Mouse (Mus musculus): ENCODE measurements around the gene Gal. TPM values are rescaled to one million over a fixed set of nuclear protein-coding genes. Genes with fewer than 3 reads are reported as not detected.

Gene Gal
- polyA plus RNA-seq, 1 experiment from 2014 or later: 4.4 TPM

DNA sequence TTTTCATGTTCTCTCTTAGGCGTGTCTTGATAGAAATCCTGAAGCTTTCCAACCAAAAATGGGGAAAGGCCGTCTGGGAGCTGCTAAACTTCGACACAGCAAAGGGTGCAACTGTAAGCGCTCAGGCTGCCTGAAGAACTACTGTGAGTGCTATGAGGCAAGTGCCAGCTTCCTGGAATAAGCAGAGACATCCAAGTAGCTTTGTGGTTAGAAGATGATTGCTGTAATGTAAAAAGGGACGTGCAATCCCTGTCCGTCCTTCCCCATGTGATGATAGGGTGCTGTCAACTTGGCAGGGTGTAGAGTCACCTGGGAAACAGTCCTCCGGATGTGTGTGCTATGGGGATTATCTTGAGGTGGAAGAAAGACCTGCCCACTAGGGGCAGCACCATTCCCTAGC lies 10.3 kb downstream of the Gal start:
- H3K4me1 ChIP-seq: no peaks in the 10 kb centered on the region
- no peak for DNase-seq (ENCODE audit: low spot score)
- H3K27ac ChIP-seq (replicated peaks): no peak overlapping the region
- H3K9me3 ChIP-seq (replicated peaks): no peaks in the 10 kb centered on the region
- H3K4me3 ChIP-seq: no peak overlapping the region
- 83% methylated on average over 7 of the region's 7 CpGs for WGBS
- H3K27me3 ChIP-seq (ENCODE audit: low read depth, poor library complexity, severe bottlenecking): no peaks in the 10 kb centered on the region
- no peaks in the 10 kb centered on the region for H3K36me3 ChIP-seq

DNA sequence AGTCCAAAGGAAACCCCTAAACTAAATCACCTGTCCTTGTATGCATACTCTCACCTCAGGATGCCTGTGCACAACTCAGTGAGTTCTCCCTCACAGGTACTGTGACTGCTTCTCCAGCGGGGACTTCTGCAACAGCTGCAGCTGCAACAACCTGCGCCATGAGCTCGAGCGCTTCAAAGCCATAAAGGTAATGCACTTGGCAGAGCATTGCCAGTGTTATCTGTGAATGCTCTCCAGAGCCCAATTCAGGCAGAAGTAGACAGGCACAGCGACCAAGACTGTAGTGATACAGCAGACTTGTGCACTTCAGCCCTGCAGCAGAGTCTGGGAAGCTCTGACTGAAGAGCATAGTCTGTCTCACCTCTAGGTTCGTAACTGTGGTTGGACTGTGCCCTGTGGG lies 12.0 kb downstream of the Gal start:
- Histone ChIP-seq H3K4me1 (no peaks in the 10 kb centered on the region), H3K27me3 (ENCODE audit: low read depth, poor library complexity, severe bottlenecking) (no peaks in the 10 kb centered on the region), H3K9me3 (replicated peaks) (no peaks in the 10 kb centered on the region), H3K36me3 (no peaks in the 10 kb centered on the region), H3K27ac (replicated peaks) (no peak overlapping the region), H3K4me3 (no peak overlapping the region)
- no peak for DNase-seq (ENCODE audit: low spot score)
- 85% methylated on average over 6 of the region's 6 CpGs for WGBS

DNA sequence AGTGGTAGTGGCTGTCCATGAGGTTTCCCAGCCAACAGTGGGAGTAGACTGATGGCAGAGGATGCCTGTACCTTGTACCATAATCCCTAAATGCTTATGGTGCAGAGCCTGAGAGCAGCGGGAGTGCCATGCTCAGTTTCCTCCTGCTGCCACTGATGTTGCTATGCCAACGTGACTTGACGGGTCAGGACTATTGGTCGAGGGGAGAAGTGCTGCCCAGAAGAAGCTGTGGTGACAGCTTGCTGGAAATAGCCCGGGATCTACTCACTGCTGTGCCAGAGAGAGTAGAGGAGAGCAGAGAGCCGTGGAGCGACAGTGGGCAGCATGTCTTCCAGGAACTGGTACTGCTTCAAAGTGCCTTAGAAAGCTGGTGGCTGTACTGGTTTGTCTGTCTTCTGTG lies 12.4 kb downstream of the Gal start:
- no peak for DNase-seq (ENCODE audit: low spot score)
- Histone ChIP-seq H3K27ac (replicated peaks) (no peak overlapping the region), H3K36me3 (no peaks in the 10 kb centered on the region), H3K4me3 (no peak overlapping the region), H3K4me1 (no peaks in the 10 kb centered on the region), H3K9me3 (replicated peaks) (no peaks in the 10 kb centered on the region), H3K27me3 (ENCODE audit: low read depth, poor library complexity, severe bottlenecking) (no peaks in the 10 kb centered on the region)
- 70% methylated on average over 7 of the region's 7 CpGs for WGBS

DNA sequence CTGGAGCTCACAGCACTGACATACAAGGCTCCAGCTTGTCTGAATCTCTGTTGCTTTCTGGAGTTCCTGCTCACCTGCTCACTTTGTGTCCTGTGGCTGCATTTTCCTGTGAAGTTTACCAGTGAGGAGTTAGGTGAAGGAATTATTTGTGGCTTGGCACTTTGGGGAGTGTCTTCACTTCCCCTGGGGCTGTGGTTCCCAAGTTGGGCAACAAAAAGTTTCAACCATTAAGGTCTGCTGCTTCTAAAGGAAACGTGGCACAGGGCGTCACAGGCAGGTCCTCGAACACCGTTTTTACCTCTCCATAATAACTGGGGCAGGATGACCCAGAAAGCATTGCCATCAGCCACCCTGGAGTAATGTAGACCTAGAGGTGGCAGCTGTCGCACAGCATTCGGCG lies 12.8 kb downstream of the Gal start:
- DNase-seq (ENCODE audit: low spot score): no peak
- Histone ChIP-seq H3K36me3 (no peaks in the 10 kb centered on the region), H3K4me3 (no peak overlapping the region), H3K27ac (replicated peaks) (no peak overlapping the region), H3K27me3 (ENCODE audit: low read depth, poor library complexity, severe bottlenecking) (no peaks in the 10 kb centered on the region), H3K9me3 (replicated peaks) (no peaks in the 10 kb centered on the region), H3K4me1 (no peaks in the 10 kb centered on the region)
- WGBS: 86% methylated on average over 7 of the region's 7 CpGs

DNA sequence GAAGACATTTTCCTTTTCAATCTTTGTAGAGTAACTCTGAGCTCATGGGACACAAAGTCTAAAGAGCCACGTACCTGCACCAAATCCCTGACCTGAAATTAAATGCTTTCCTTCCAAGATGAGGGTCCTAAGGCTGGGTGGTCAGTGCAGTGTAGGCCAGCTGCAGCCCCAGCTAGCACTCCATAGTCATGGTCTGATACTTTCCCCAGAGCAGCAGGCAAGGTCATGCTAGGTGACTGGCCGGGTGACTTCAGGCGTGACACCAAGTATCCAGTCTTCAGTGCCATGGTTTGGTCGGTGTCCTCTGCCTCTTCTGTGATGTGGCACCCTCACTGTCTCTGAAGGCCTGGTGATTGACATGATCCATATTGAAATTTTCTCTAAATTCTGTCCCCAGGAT lies 14.3 kb downstream of the Gal start:
- H3K27me3 ChIP-seq (ENCODE audit: low read depth, poor library complexity, severe bottlenecking): no peaks in the 10 kb centered on the region
- no peak overlapping the region for H3K27ac ChIP-seq (replicated peaks)
- H3K4me3 ChIP-seq: no peak overlapping the region
- WGBS: 91% methylated on average over 4 of the region's 4 CpGs
- no peaks in the 10 kb centered on the region for H3K36me3 ChIP-seq
- no peak for DNase-seq (ENCODE audit: low spot score)
- H3K4me1 ChIP-seq: no peaks in the 10 kb centered on the region
- no peaks in the 10 kb centered on the region for H3K9me3 ChIP-seq (replicated peaks)

DNA sequence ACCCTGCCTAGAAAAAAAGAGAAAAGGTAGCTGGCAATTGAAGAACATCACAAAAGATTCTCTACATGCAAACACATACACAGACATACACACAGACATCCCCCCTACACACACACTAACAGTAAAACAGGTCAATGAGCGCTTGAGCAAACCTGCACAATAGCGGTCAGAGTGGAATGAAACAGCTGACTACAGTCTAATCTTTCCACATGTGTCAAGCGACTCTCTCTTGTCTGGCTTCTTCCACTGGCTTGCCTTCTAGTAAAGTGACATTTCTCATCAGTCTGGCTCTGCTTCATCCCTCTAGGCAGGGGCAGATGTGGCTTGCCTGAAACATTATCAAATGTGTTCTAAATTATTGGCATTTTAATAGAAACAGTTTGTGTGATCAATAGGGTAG lies 20.1 kb downstream of the Gal start:
- Histone ChIP-seq H3K27me3 (ENCODE audit: low read depth, poor library complexity, severe bottlenecking) (peaks cover 12% of the 10 kb centered on the region), H3K4me3 (no peak overlapping the region), H3K9me3 (replicated peaks) (peaks cover 7% of the 10 kb centered on the region; the same call in 1 of the 2 replicates), H3K4me1 (peaks cover 2% of the 10 kb centered on the region), H3K36me3 (no peaks in the 10 kb centered on the region), H3K27ac (replicated peaks) (no peak overlapping the region)
- DNase-seq (ENCODE audit: low spot score): no peak
- 83% methylated on average over 3 of the region's 3 CpGs for WGBS

DNA sequence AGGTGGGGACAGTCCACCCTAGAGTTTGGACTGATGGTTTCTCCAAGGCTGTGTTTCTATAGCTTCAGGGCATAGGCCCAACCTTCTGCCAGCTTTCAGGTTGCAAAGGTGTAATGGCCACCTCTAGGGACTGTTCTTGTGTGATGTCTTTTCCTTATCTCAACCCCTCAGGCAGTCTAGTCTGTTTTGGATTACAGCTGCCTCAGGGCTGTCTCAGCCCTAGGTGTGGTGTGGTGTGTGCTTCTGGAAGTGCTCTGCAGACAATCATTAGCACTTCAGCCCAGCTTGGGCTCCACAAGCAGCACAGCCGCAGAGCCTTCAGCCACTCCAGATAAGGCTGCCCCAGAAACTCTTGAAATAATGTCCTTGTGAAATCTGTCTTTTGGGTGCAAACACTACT lies 22.0 kb downstream of the Gal start:
- no peak for DNase-seq (ENCODE audit: low spot score)
- WGBS: 90% methylated on average over 1 of the region's 1 CpGs
- Histone ChIP-seq H3K9me3 (replicated peaks) (peaks cover 7% of the 10 kb centered on the region; the same call in 1 of the 2 replicates), H3K4me3 (no peak overlapping the region), H3K36me3 (no peaks in the 10 kb centered on the region), H3K27ac (replicated peaks) (no peak overlapping the region), H3K27me3 (ENCODE audit: low read depth, poor library complexity, severe bottlenecking) (peaks cover 13% of the 10 kb centered on the region), H3K4me1 (peaks cover 9% of the 10 kb centered on the region)

DNA sequence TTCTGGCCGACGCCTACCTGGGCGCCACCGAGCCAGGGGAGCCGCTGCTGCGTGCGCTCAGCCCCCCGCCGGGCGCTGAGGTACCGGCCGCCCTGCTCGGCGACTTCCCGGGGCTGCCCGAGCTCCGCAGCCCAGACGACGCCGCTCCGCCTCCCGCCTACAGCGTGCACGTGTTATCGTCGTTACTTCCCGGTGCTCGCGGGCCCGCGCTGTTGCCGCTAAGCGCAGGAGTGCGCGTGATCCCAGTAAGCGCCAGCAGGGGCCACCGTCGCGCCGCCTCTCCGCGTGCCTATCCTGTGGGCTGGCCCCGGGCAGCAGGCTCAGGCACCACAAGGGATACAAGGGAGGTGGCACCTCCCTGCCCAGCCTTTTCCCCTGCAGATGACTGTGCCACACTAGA lies 25.3 kb downstream of the Gal start:
- peaks cover 13% of the 10 kb centered on the region for H3K27me3 ChIP-seq (ENCODE audit: low read depth, poor library complexity, severe bottlenecking)
- peaks cover 9% of the 10 kb centered on the region for H3K4me1 ChIP-seq
- DNase-seq (ENCODE audit: low spot score): peak; percentile 84
- H3K4me3 ChIP-seq: peak overlapping the region; percentile 54
- under 1% methylated on average over 43 of the region's 43 CpGs for WGBS
- peak overlapping the region; percentile 75 for H3K27ac ChIP-seq (replicated peaks)
- H3K36me3 ChIP-seq: no peaks in the 10 kb centered on the region
- peaks cover 7% of the 10 kb centered on the region; the same call in 1 of the 2 replicates for H3K9me3 ChIP-seq (replicated peaks)

DNA sequence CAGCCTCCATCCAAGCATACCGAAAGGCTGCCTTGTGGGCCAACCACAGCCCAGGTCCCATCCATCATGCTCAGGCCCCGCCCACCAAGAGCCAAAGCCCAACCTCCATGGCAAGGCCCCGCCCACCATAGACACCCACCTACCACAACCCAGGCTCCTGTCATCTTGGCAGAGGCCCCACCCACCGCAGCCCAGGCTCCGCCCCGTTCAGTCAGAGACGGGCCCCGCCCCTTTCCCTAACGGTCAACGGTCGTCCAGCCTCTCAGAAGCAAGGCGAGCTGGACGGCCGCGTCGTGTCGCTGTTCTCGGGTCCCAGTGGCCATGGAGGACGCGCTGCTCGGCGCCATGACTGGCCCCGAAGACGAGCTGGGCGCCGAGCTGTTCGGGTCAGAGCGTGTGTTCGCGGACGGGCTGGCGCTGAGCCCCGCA lies 25.7 kb downstream of the Gal start, which contains the start of gene Tesmin:
Gene Tesmin (plus strand): TSS at position 229 of the 429 bp plus-strand sequence.
- H3K27ac ChIP-seq (replicated peaks): peak within 1 kb of the TSS; percentile 75
- peaks cover 7% of the 10 kb centered on the region; the same call in 1 of the 2 replicates for H3K9me3 ChIP-seq (replicated peaks)
- peak; percentile 84 for DNase-seq (ENCODE audit: low spot score)
- peaks cover 13% of the 10 kb centered on the region for H3K27me3 ChIP-seq (ENCODE audit: low read depth, poor library complexity, severe bottlenecking)
- WGBS: 2% methylated on average over 33 of the region's 33 CpGs
- H3K4me3 ChIP-seq: peak within 1 kb of the TSS; percentile 54
- H3K36me3 ChIP-seq: no peaks in the 10 kb centered on the region
- H3K4me1 ChIP-seq: peaks cover 9% of the 10 kb centered on the region

DNA sequence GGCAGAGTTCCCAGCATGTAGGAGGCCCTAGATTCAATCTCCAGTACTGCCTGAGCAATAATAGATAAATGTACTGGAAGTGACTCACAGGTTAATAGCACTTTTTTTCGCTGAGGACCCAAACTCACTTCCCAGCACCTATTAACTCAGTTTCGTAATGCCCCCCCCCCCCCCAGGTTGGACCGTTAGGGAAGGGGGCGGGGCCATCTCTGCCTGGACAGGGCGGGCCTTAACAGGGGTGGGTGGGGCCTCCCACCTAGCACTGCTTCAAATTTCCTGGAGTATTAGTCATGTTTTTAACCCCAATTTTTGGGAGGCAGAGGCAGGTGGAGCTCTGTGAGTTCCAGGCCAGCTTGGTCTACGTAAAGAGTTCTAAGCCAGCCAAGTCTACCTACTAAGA lies 26.3 kb downstream of the Gal start:
- Histone ChIP-seq H3K4me3 (no peak overlapping the region), H3K4me1 (peaks cover 9% of the 10 kb centered on the region), H3K27me3 (ENCODE audit: low read depth, poor library complexity, severe bottlenecking) (peaks cover 13% of the 10 kb centered on the region), H3K9me3 (replicated peaks) (peaks cover 7% of the 10 kb centered on the region; the same call in 1 of the 2 replicates), H3K27ac (replicated peaks) (no peak overlapping the region), H3K36me3 (no peaks in the 10 kb centered on the region)
- WGBS: 69% methylated on average over 6 of the region's 6 CpGs
- DNase-seq (ENCODE audit: low spot score): no peak

DNA sequence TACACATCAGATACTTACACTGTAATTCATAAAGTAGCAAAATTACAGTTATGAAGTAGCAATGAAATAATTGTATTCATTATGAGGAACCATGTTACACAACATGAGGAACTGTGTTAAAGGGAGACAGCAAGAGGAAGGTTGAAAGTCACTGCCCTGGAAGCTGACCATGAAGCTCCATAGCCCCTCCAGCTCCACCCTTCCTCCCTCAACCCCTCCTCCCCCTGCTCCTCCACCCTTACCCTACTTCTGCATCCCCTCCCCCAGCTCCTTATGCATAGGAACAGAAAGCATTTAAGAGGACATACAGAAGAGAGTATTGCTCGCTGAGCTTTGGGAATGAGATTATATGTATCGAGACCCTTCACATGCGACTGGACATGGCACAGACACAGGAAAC lies 35.7 kb downstream of the Gal start:
- Histone ChIP-seq H3K9me3 (replicated peaks) (no peaks in the 10 kb centered on the region), H3K4me1 (no peaks in the 10 kb centered on the region), H3K36me3 (no peaks in the 10 kb centered on the region), H3K27me3 (ENCODE audit: low read depth, poor library complexity, severe bottlenecking) (no peaks in the 10 kb centered on the region), H3K4me3 (no peak overlapping the region), H3K27ac (replicated peaks) (no peak overlapping the region)
- WGBS: 92% methylated on average over 3 of the region's 3 CpGs
- DNase-seq (ENCODE audit: low spot score): no peak

DNA sequence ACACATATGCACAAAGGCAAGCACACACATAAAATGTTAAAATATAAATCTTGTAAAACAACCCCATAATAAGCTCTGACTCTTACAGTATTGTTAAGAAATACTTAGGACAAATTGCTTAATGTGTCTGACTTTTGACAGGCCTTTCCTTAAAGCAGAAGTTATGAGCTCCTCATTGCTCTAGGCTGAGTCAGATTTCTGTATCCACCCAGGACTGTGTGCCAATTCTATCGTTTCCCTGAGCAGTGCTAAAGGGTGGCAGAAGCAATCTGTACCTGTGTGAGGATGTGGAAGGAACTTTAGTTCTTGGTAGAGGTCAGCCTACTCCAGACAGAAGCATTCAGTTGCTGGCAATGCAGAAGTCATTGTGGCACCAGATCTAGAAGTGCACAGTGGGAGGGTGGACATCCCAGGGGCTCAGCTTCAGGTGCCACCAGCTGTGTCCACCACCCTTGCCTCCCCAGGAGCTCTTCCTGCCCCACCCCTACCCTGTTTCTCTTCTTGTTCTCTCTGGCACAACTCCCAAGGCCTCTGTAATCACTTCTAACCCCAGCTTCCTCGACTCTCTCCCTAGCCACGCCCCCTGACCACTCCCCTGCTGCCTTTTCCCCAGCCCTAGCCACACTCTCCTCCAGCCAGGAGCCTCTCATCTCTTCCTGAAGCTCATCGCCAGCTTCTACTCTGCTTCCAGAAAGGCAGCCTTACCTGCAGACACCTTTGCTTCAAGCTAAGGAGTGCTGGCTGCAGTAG lies 37.2 kb downstream of the Gal start:
- Histone ChIP-seq H3K36me3 (no peaks in the 10 kb centered on the region), H3K4me3 (no peak overlapping the region), H3K4me1 (no peaks in the 10 kb centered on the region), H3K9me3 (replicated peaks) (no peaks in the 10 kb centered on the region), H3K27ac (replicated peaks) (no peak overlapping the region), H3K27me3 (ENCODE audit: low read depth, poor library complexity, severe bottlenecking) (no peaks in the 10 kb centered on the region)
- WGBS: 33% methylated on average over 4 of the region's 4 CpGs
- DNase-seq (ENCODE audit: low spot score): no peak

DNA sequence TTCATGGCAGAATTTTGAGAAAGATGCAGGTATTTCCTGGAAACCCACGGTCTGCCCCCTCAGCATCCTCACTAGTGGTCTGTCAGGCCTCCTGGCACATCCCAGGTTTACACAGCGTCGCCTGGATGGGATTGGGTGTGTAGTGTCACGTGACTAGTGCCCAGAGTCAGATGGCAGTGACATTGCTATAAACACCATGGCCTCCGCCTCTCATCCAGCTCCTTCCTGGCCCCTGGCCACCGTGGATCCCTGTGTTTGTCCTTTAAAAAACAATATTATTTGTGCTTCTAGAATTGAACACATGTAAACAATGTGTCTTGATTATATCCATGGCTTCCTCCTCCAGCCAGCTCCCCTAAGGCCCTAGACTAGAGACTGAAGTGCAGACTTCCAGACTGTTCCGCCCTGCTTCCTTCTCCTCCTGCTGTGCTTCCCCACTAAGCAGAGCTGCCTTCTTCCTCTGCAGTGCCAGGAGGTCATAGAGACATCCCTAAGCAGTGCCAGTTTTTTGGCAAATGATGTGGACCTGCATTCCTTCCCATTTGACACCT lies 38.3 kb downstream of the Gal start:
- DNase-seq (ENCODE audit: low spot score): no peak
- Histone ChIP-seq H3K36me3 (no peaks in the 10 kb centered on the region), H3K27me3 (ENCODE audit: low read depth, poor library complexity, severe bottlenecking) (no peaks in the 10 kb centered on the region), H3K27ac (replicated peaks) (no peak overlapping the region), H3K9me3 (replicated peaks) (no peaks in the 10 kb centered on the region), H3K4me1 (no peaks in the 10 kb centered on the region), H3K4me3 (no peak overlapping the region)
- 75% methylated on average over 7 of the region's 7 CpGs for WGBS
